Mouse (Mus musculus) olfactory bulb, adult 2 months (tissue): ENCODE data around the gene Prkcz.

Experiments used
- CTCF ChIP-seq: fragments of 200-500 bp; IDR thresholded peaks from 2 replicates; pipeline ENCODE4 v1.5.1; 2012; ENCODE audit warnings: low read depth, mild to moderate bottlenecking, low read length, moderate library complexity; ENCODE audit not compliant: insufficient read depth
- POLR2A ChIP-seq: fragments of 200-500 bp; IDR thresholded peaks from 2 replicates; pipeline ENCODE4 v1.6.1; 2012; ENCODE audit warnings: mild to moderate bottlenecking, low read depth, low read length, moderate library complexity; ENCODE audit not compliant: insufficient read depth

DNA sequence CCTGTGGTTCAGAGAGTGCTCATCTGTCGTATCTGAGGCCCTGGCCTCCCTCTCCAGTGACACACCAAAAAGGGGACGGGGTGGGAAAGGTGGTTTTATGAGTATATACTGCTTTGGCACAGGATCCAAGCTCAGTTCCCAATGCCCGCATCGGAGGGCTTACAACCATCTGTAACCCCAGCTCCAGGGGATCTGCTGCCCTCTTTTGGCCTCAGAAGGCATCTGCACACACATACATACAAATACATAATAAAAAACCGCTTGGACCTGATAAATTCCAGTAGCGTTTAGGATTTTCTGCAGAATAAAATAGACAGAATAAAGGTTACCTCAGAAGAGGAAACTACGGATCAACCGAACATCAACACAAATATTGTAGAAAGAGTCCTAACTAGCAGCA, 82.1 kb downstream of the Prkcz start:
- no peak for TF ChIP-seq CTCF
- TF ChIP-seq POLR2A: no peak
